Mouse (Mus musculus): ENCODE measurements at regions not wholly inside any gene's neighbourhood (a gene's known extent, or its start where the extent isn't known, plus 50 kb on each side); places are given as distances from the start of the nearest gene placed in this dataset.
"Not testable (repeated sequence)": the region's sequence is repeated elsewhere in the genome, so short reads cannot be mapped to it uniquely, and the experiment has no call there.

GRCm38 (mm10) chr14:120764386-120764785 lies 146.6 kb upstream of the Ipo5 start:
- H3K27me3 ChIP-seq: no peaks in the 10 kb centered on the region
- H3K9ac ChIP-seq: no peak overlapping the region
- ATAC-seq (ENCODE audit: low FRiP score, low read depth): no peak
- WGBS: 60% methylated on average over 3 of the region's 3 CpGs
- no peaks in the 10 kb centered on the region for H3K4me1 ChIP-seq (replicated peaks)
- no peaks in the 10 kb centered on the region for H3K36me3 ChIP-seq
- H3K4me3 ChIP-seq: no peak overlapping the region
- H3K9me3 ChIP-seq: no peaks in the 10 kb centered on the region
- no peak overlapping the region for H3K4me2 ChIP-seq
- H3K27ac ChIP-seq (replicated peaks): no peak overlapping the region

DNA sequence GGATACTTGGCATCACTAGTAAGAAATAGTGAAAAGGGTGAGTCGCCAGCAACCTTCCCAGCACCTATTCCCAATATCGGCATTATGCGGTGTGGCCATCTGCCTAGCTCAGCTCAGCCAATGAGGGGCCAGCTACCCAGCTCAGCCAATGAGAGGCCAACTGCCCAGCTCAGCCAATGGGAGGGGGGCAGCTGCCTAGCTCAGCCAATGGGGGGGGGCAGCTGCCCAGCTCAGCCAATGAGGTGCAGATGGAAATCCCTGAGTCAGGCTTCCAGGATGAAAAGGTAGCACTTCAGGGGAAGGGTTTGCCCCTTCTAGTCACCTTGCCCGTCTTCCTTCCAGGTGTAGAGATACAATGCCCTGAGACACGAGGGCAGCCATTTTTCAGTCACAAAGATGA lies 144.6 kb upstream of the Ipo5 start:
- H3K9ac ChIP-seq: no peak overlapping the region
- H3K4me1 ChIP-seq (replicated peaks): no peaks in the 10 kb centered on the region
- 92% methylated on average over 5 of the region's 5 CpGs for WGBS
- H3K36me3 ChIP-seq: no peaks in the 10 kb centered on the region
- no peak overlapping the region for H3K4me3 ChIP-seq
- H3K4me2 ChIP-seq: no peak overlapping the region
- no peak for ATAC-seq (ENCODE audit: low FRiP score, low read depth)
- no peak overlapping the region for H3K27ac ChIP-seq (replicated peaks)
- no peaks in the 10 kb centered on the region for H3K9me3 ChIP-seq
- no peaks in the 10 kb centered on the region for H3K27me3 ChIP-seq

GRCm38 (mm10) chr14:120770579-120770978 lies 140.4 kb upstream of the Ipo5 start:
- no peak overlapping the region for H3K27ac ChIP-seq (replicated peaks)
- WGBS: 20% methylated on average over 3 of the region's 3 CpGs
- no peak overlapping the region for H3K4me2 ChIP-seq
- H3K27me3 ChIP-seq: no peaks in the 10 kb centered on the region
- H3K9me3 ChIP-seq: no peaks in the 10 kb centered on the region
- no peaks in the 10 kb centered on the region for H3K4me1 ChIP-seq (replicated peaks)
- no peak overlapping the region for H3K4me3 ChIP-seq
- H3K36me3 ChIP-seq: no peaks in the 10 kb centered on the region
- ATAC-seq (ENCODE audit: low FRiP score, low read depth): no peak
- no peak overlapping the region for H3K9ac ChIP-seq

GRCm38 (mm10) chr14:120773001-120773400 lies 138.0 kb upstream of the Ipo5 start:
- not testable (repeated sequence) for ATAC-seq (ENCODE audit: low FRiP score, low read depth); H3K4me1 ChIP-seq (replicated peaks); H3K27me3 ChIP-seq; H3K9ac ChIP-seq; H3K4me3 ChIP-seq; H3K27ac ChIP-seq (replicated peaks); H3K9me3 ChIP-seq; H3K36me3 ChIP-seq; H3K4me2 ChIP-seq
- 83% methylated on average over 4 of the region's 4 CpGs for WGBS

DNA sequence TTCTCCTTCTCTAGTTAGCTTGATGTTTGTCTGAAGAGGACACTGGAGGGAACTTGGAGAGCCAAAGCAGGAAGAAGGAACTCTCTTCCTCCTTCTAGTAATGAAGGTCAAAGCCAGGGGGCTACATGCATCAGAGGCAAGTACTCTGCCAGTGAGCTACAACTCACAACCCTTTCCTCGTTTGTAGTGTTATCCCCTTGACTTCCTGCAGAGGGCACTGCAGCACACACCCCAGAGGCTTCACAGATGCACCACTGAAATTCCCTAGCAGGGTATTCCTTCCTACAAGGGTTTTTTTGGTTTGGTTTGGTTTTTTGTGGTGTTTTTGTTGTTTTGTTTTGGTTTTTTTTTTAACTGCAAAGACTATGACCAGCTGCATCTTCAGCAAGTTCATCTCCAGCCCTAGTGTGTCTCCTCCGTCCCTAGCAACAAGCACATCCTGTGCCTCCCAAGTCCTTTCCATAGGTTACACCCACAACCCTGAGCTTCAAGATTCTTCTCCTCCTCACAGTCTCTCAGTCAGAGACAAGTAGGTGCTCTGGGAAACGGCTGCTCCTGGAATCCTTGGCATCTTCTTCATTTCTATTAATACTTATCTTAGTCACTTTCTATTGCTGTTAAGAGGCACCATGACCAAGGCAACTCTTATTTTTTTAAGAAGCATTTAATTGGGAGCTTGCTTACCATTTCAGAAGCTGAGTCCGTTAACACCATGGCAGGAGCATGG lies 119.0 kb upstream of the Ipo5 start:
- Histone ChIP-seq H3K36me3 (no peaks in the 10 kb centered on the region), H3K27ac (replicated peaks) (no peak overlapping the region), H3K9ac (no peak overlapping the region), H3K9me3 (no peaks in the 10 kb centered on the region), H3K27me3 (no peaks in the 10 kb centered on the region), H3K4me3 (no peak overlapping the region), H3K4me1 (replicated peaks) (no peaks in the 10 kb centered on the region), H3K4me2 (no peak overlapping the region)
- no peak for ATAC-seq (ENCODE audit: low FRiP score, low read depth)
- WGBS: 76% methylated on average over 4 of the region's 4 CpGs

DNA sequence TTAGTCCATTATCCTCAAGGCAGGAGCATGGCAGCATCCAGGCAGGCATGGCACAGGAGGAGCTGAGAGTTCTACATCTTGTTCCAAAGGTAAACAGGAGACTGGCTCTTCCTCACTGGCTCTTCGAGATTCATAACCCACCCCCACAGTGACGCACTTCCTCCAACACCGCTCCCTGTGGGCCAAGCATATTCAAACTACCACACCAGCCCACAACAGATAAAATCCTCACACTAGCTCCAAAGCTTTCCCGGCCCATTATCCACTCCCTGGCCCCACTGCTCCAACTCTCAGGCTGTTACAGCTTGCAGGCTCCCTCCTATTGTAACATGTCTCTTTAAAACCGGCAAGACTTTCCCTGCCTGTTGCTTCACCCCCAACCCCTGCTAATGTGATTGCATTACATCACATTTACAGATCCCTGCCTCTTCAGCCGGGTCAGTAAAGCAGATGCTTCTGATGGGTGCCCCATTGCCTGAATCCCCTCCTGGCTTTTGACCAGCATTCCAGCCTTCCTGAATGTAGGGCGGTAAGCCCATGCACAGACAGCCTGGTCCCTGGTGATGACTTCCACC lies 113.0 kb upstream of the Ipo5 start:
- Histone ChIP-seq H3K4me3 (no peak overlapping the region), H3K27me3 (no peaks in the 10 kb centered on the region), H3K9me3 (no peaks in the 10 kb centered on the region), H3K36me3 (no peaks in the 10 kb centered on the region), H3K4me1 (replicated peaks) (no peaks in the 10 kb centered on the region), H3K9ac (no peak overlapping the region), H3K4me2 (no peak overlapping the region), H3K27ac (replicated peaks) (no peak overlapping the region)
- 76% methylated on average over 7 of the region's 7 CpGs for WGBS
- ATAC-seq (ENCODE audit: low FRiP score, low read depth): no peak

DNA sequence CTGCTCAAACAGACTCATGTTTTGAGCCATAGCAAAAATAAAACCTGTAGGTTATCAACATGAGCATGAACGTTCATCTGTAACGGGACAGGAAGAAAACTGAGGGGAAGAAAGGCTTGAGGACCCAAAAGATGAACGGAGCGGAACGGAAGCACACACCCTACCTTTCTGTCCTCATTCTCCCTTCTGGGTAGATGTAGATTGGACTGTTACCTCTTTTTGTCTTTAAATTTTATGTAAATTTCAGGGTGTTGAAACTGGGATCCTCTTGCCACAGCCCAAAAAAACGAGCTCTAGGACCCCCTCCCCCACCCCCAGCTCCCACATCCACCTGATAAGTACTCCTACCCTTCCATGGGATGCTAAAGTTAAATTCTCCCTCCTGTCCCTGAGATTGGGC lies 107.8 kb upstream of the Ipo5 start:
- Histone ChIP-seq H3K9ac (no peak overlapping the region), H3K36me3 (no peaks in the 10 kb centered on the region), H3K4me2 (peak overlapping the region; percentile 36), H3K4me3 (no peak overlapping the region), H3K4me1 (replicated peaks) (peaks cover 13% of the 10 kb centered on the region; the same call in 1 of the 2 replicates), H3K9me3 (no peaks in the 10 kb centered on the region), H3K27me3 (no peaks in the 10 kb centered on the region), H3K27ac (replicated peaks) (no peak overlapping the region)
- 71% methylated on average over 6 of the region's 6 CpGs for WGBS
- no peak for ATAC-seq (ENCODE audit: low FRiP score, low read depth)

DNA sequence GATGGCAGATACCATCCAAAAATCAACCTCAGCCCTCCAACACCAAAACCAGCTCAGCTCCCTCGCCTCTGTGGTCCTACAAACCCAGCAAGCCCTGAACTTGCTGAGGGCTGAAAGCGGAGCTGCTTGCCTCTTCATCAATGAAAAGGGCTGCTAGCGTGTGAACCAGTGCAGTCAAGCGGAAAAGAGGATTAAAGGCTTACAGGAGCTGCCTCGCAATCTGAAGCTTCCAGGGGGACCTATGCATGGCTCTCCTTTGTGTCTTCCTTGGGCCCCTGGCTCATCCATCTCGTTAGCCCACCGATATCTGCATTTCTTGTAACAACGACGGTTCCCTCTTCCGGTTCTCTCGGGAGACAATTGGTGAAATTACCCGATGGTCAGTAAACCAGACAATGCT lies 107.3 kb upstream of the Ipo5 start:
- H3K4me2 ChIP-seq: peak overlapping the region; percentile 36
- H3K4me3 ChIP-seq: no peak overlapping the region
- H3K9ac ChIP-seq: no peak overlapping the region
- H3K9me3 ChIP-seq: no peaks in the 10 kb centered on the region
- ATAC-seq (ENCODE audit: low FRiP score, low read depth): no peak
- no peaks in the 10 kb centered on the region for H3K36me3 ChIP-seq
- H3K27me3 ChIP-seq: no peaks in the 10 kb centered on the region
- H3K27ac ChIP-seq (replicated peaks): no peak overlapping the region
- 1% methylated on average over 12 of the region's 12 CpGs for WGBS
- peaks cover 13% of the 10 kb centered on the region; the same call in 1 of the 2 replicates for H3K4me1 ChIP-seq (replicated peaks)

DNA sequence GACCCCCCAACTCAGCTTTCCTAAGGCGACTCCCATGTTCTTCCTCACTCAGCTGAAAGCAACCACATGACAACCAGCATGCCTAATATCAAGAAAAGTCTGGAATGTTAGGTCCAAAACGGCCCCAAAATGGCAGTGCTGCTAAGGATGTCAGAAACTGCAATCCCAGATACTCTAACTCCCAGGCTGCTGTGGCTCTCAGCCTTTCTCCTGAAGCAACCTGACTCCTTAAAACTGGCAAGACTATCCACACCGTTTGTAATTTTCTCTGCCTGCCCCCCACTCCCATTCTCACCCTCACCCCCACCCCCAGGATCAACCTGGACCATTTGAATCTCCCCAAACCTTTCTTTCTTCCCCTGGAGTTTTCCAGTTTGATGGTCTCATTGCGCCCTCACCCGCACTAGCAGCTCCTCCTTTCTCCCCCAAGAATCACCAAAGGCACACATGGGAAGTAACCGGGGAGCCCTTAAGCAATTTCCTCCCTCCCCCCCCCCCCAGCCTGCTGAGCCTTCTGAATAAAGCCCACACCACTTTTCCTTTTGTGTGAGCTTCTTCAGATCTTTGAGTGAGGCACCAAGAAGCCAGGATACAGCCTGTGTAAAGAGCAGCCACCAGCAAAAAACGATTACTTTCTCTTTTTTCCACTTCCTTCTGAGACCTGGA lies 106.7 kb upstream of the Ipo5 start:
- H3K27ac ChIP-seq (replicated peaks): no peak overlapping the region

GRCm38 (mm10) chr14:120805137-120805536 lies 105.9 kb upstream of the Ipo5 start:
- no peaks in the 10 kb centered on the region for H3K9me3 ChIP-seq
- H3K36me3 ChIP-seq: no peaks in the 10 kb centered on the region
- H3K4me3 ChIP-seq: no peak overlapping the region
- ATAC-seq (ENCODE audit: low FRiP score, low read depth): no peak
- H3K9ac ChIP-seq: no peak overlapping the region
- peaks cover 13% of the 10 kb centered on the region; the same call in 1 of the 2 replicates for H3K4me1 ChIP-seq (replicated peaks)
- WGBS: 70% methylated on average over 6 of the region's 6 CpGs
- H3K27me3 ChIP-seq: no peaks in the 10 kb centered on the region
- H3K27ac ChIP-seq (replicated peaks): no peak overlapping the region
- no peak overlapping the region for H3K4me2 ChIP-seq

More for the DNA sequence above, 106.7 kb upstream of the Ipo5 start:
- H3K9ac ChIP-seq: no peak overlapping the region
- WGBS: 14% methylated on average over 7 of the region's 7 CpGs
- no peaks in the 10 kb centered on the region for H3K9me3 ChIP-seq
- no peak overlapping the region for H3K4me3 ChIP-seq
- no peak for ATAC-seq (ENCODE audit: low FRiP score, low read depth)
- peak overlapping the region; percentile 36 for H3K4me2 ChIP-seq
- H3K27me3 ChIP-seq: no peaks in the 10 kb centered on the region
- no peaks in the 10 kb centered on the region for H3K36me3 ChIP-seq
- peaks cover 13% of the 10 kb centered on the region; the same call in 1 of the 2 replicates for H3K4me1 ChIP-seq (replicated peaks)

DNA sequence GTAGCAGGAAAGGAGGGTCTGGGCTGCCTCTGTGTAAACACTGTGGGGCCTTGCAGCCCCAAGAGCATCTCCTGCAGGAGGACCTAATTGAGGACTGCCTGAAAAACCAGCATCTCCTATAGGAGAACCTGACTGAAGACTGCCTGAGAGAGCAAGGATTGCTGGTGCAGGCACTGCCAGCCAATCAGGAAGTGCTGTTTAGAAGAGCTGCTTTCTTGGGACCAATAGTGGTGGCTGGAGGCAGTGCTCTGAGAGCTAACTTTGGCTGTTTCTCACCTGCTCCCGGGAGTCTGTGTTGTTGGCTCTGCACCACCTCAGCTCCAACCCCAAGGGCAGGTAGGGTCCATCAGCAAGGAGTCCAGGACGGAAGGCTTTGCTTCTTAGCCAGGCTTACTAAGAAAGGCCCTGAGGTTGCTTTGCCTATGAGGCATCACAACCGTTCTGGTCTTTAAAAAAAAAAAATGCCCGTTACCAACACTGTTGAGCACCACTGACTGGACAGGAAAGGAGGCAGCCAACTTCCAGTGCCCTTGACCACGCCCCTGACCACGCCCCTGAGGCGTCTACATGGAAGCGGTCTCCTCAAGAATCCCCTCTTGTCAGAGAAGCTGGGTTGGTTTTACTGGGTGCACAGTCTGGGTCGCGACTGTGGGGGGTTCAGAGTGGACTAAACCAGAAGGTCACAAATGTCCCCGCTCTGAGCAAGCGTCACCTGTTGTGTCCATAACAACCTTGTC lies 105.0 kb upstream of the Ipo5 start:
- not testable (repeated sequence) for H3K27ac ChIP-seq (replicated peaks); H3K9me3 ChIP-seq; H3K9ac ChIP-seq; H3K4me3 ChIP-seq; H3K4me2 ChIP-seq; H3K36me3 ChIP-seq; H3K27me3 ChIP-seq
- 50% methylated on average over 12 of the region's 12 CpGs for WGBS
- ATAC-seq (ENCODE audit: low FRiP score, low read depth): peak; percentile 30; the same call in 1 of the 2 replicates
- peaks cover 13% of the 10 kb centered on the region; the same call in 1 of the 2 replicates for H3K4me1 ChIP-seq (replicated peaks)

DNA sequence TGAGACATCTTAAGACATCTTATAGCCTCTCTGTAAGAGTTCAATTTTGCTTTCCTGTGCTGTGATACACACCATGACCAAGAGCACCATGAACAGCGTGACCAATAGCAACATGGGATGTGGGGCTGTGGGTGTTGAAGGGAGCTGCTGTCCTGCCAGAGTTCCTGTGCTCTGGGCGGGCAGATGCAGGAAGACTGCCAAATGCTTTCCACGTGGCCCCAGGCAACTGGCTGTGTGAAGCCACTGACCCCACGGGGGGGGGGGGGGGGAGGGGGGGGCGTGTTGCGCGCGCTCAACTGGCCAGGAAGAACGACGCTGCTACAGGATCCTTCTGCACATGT lies 104.5 kb upstream of the Ipo5 start:
- 48% methylated on average over 9 of the region's 10 CpGs for WGBS
- H3K4me1 ChIP-seq (replicated peaks): peaks cover 13% of the 10 kb centered on the region; the same call in 1 of the 2 replicates
- H3K4me2 ChIP-seq: no peak overlapping the region
- H3K9me3 ChIP-seq: no peaks in the 10 kb centered on the region
- no peaks in the 10 kb centered on the region for H3K27me3 ChIP-seq
- no peaks in the 10 kb centered on the region for H3K36me3 ChIP-seq
- H3K4me3 ChIP-seq: no peak overlapping the region
- H3K27ac ChIP-seq (replicated peaks): no peak overlapping the region
- ATAC-seq (ENCODE audit: low FRiP score, low read depth): peak; percentile 66; the same call in 1 of the 2 replicates
- no peak overlapping the region for H3K9ac ChIP-seq
